Mouse (Mus musculus) frontal cortex, postnatal 36 days (tissue): ENCODE results near the gene Notch3.

Experiments
- DNase-seq, 2 experiments: peaks; one replicate each; pipeline ENCODE4 v3.0.0; 2022; ENCODE audit warnings: low spot score in 2 of 2

The Notch3 gene

GRCm38 (mm10) chr17:32092895-32093294, 73.8 kb downstream of the Notch3 start:
- no peak for DNase-seq

GRCm38 (mm10) chr17:32092241-32092619, 74.4 kb downstream of the Notch3 start:
- no peak for DNase-seq

GRCm38 (mm10) chr17:32091364-32092240, 75.0 kb downstream of the Notch3 start:
- DNase-seq: peak; percentile 77 to 81

- DNase-seq: no peak
Measured at GRCm38 (mm10) chr17:32091032-32091363, 75.7 kb downstream of the Notch3 start.

- DNase-seq: no peak
Measured at GRCm38 (mm10) chr17:32087069-32087468, 79.6 kb downstream of the Notch3 start.

- DNase-seq: no peak
Measured at GRCm38 (mm10) chr17:32083351-32083750, 83.3 kb downstream of the Notch3 start.

- DNase-seq: peak; percentile 33 to 35
Measured at GRCm38 (mm10) chr17:32075164-32075563, 91.5 kb downstream of the Notch3 start.

GRCm38 (mm10) chr17:32074658-32075057, 92.0 kb downstream of the Notch3 start:
- DNase-seq: no peak

GRCm38 (mm10) chr17:32073359-32073758, 93.3 kb downstream of the Notch3 start:
- DNase-seq: peak; percentile 84 to 87
